Mouse (Mus musculus) liver, adult 2 months (tissue): ENCODE data around the gene Gng7.

Experiments used
- CTCF ChIP-seq: fragments of 200-500 bp; IDR thresholded peaks from 2 replicates; pipeline ENCODE4 v1.5.1; 2011; ENCODE audit warnings: low read depth, low read length, control low read depth
- POLR2A ChIP-seq: fragments of 200-500 bp; IDR thresholded peaks from 2 replicates; pipeline ENCODE4 v1.6.1; 2011; ENCODE audit warnings: low read length, control low read depth; ENCODE audit not compliant: insufficient read depth; ENCODE audit errors: extremely low read depth

DNA sequence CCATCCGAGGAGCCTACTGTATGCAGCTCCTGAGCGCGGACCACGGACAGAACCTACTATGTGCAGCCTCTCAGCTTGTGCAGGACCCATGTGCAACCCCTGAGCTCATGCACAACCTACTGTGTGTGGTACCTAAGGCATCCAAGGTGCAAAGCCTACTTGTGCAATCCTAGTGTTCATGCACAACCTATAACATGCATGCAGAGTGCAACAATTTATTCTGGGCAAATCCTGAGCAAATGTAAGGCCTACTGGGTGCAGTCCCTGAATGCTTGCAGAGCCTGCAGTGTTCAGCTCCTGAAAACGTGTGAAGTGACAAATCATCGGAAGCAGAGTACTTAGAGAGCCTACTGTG lies 78.0 kb downstream of the Gng7 start:
- TF ChIP-seq POLR2A (no peak), CTCF (no peak)
